Mouse (Mus musculus) forebrain, embryonic 12.5 days (tissue): ENCODE data around the gene Tex101. TPM values are rescaled to one million over a fixed set of nuclear protein-coding genes. Genes with fewer than 3 reads are reported as not detected.

Experiments
- ATAC-seq: fragments of 200-750 bp; cut with Nextera tagmentation; 2 replicates; pipeline ENCODE4 v1.8.0; 2017; ENCODE audit warnings: moderate TSS enrichment; ENCODE audit not compliant: low FRiP score
- H3K27ac ChIP-seq: fragments of 300-500 bp; sonication (generic); 2 replicates; pipeline ENCODE4 v1.5.1; 2016; ENCODE audit warnings: mild to moderate bottlenecking
- H3K27me3 ChIP-seq: fragments of 300-500 bp; sonication (generic); 2 replicates; pipeline ENCODE4 v1.6.1; 2016; ENCODE audit warnings: mild to moderate bottlenecking
- H3K36me3 ChIP-seq: fragments of 300-500 bp; sonication (generic); replicated peaks from 2 replicates; pipeline ENCODE4 v1.6.1; 2016; ENCODE audit warnings: mild to moderate bottlenecking
- H3K4me1 ChIP-seq: fragments of 300-500 bp; sonication (generic); 2 replicates; pipeline ENCODE4 v1.6.1; 2016
- H3K4me2 ChIP-seq: fragments of 300-500 bp; sonication (generic); 2 replicates; pipeline ENCODE4 v1.6.1; 2016; ENCODE audit warnings: mild to moderate bottlenecking, moderate library complexity
- H3K4me3 ChIP-seq: fragments of 300-500 bp; sonication (generic); replicated peaks from 2 replicates; pipeline ENCODE4 v1.5.1; 2016; ENCODE audit warnings: mild to moderate bottlenecking
- H3K9ac ChIP-seq: fragments of 300-500 bp; sonication (generic); 2 replicates; pipeline ENCODE4 v1.6.1; 2016; ENCODE audit warnings: mild to moderate bottlenecking
- H3K9me3 ChIP-seq: fragments of 300-500 bp; sonication (generic); 2 replicates; pipeline ENCODE4 v1.6.1; 2016
- WGBS: fragments of 180-500 bp; shearing (Covaris S2); methylation state at CpG from one replicate; pipeline ENCODE4 v1.1.7; 2016; 5-methylcytosine and 5-hydroxymethylcytosine counted together
- polyA plus RNA-seq: library from polyadenylated mRNA; unstranded; fragments of >200 nt; fragmentation: Nextera tagmentation; extraction: Ambion mirVana; gene quantifications from 2 replicates; pipeline ENCODE4 v1.2.1, GENCODE M21; 2016

Gene Tex101
- polyA plus RNA-seq, 1 experiment from 2014 or later: not detected

DNA sequence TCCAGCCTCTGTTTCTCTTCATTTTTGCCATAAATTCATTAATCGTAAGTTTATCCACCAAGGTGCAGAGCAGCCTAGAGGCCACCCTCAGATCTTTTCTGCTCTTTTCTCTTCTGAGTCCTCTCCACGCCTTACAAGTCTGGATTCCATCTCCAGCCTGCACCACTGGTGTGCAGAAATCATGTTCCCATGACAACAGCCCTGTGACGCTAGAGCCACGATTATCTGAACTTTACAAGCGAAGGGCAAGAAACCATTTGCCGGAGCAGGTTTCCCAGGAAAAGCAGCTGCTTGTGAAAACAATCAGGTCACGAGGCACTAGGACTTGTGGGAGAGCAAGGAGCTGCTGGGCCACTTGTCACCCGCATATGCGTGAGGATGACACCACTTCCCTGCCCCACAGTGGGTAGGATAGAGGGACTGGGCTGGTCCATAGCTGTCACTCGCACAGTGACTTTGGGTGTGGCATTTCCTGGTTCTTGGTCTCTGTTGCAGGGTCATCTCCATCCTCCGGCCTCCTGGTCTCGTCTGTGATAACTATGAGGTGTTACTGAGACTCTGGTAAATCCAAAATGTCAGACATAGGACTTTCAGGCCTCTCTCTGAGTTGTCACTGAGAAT lies 16.6 kb downstream of the Tex101 start:
- H3K4me3 ChIP-seq: no peak overlapping the region
- no peak overlapping the region for H3K27ac ChIP-seq
- H3K4me1 ChIP-seq: no peaks in the 10 kb centered on the region
- H3K9me3 ChIP-seq: no peaks in the 10 kb centered on the region
- no peak overlapping the region for H3K9ac ChIP-seq
- 82% methylated on average over 12 of the region's 12 CpGs for WGBS
- no peak overlapping the region for H3K4me2 ChIP-seq
- H3K36me3 ChIP-seq: no peaks in the 10 kb centered on the region
- no peak for ATAC-seq
- H3K27me3 ChIP-seq: no peaks in the 10 kb centered on the region

DNA sequence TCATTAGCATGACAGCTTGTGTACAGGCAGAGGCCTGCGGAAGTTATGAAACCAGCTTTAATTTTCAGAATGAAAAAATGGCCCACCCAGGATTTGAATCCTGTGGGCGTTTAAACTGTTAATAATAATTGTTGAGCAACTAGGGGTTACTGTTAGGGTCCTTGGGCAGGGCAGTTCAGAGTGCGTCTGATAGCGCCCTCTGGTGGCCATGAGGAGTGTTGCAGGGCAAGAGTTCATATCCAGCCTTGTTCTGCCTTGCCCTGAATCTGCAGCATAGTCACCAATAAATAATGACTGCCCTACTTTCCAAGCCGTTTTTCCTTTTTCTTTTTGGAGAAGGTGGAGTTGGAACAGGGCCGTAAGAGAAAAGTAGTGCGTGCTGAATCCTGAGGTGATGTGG lies 22.8 kb downstream of the Tex101 start:
- no peak overlapping the region for H3K27ac ChIP-seq
- no peaks in the 10 kb centered on the region for H3K4me1 ChIP-seq
- H3K4me2 ChIP-seq: no peak overlapping the region
- 30% methylated on average over 7 of the region's 7 CpGs for WGBS
- no peak overlapping the region for H3K9ac ChIP-seq
- H3K36me3 ChIP-seq: no peaks in the 10 kb centered on the region
- no peaks in the 10 kb centered on the region for H3K9me3 ChIP-seq
- H3K4me3 ChIP-seq: no peak overlapping the region
- no peaks in the 10 kb centered on the region for H3K27me3 ChIP-seq
- ATAC-seq: no peak

DNA sequence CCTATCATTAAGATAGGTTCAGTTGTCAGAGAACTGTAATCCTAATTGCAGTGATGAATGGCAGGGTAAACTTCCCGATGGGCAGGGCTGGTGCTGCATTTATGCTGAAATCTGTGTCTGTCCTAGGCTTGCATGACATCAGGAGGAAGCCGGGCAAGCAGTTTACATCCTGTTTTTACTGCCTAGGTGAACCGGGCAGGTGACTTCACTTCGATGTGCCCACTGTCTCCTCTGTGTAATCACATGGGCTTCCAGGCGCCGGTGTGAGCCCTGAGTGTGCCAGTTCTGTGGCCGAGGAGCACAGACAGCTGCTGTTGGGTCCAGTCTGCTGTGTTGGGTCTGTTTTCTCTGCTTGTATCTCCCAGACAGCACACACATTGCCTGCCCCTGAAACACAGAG lies 30.0 kb downstream of the Tex101 start:
- no peak overlapping the region for H3K4me3 ChIP-seq
- no peaks in the 10 kb centered on the region for H3K36me3 ChIP-seq
- WGBS: 84% methylated on average over 7 of the region's 7 CpGs
- no peak overlapping the region for H3K27ac ChIP-seq
- peaks cover 5% of the 10 kb centered on the region; the same call in 1 of the 2 replicates for H3K27me3 ChIP-seq
- H3K9me3 ChIP-seq: no peaks in the 10 kb centered on the region
- no peak for ATAC-seq
- H3K9ac ChIP-seq: no peak overlapping the region
- H3K4me1 ChIP-seq: no peaks in the 10 kb centered on the region
- no peak overlapping the region for H3K4me2 ChIP-seq

DNA sequence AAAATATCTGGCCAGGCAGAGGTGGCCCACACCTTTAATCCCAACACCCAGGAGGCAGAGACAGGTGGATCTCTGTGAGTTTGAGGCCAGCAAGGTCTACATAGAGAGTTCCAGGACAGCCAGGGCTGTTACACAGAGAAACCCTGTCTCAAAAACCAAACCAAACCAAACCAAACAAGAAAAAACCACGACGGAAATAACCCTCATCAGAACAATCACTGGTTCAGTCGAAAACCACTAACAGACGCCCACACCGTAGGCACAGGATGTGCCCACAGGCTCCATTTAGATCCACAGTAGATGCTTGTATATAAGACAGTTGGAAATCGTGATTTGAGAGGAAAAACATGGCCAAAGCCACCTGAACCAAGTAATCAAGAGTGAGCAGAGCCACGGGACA lies 31.5 kb downstream of the Tex101 start:
- Histone ChIP-seq H3K9ac (no peak overlapping the region), H3K27me3 (peaks cover 18% of the 10 kb centered on the region)
- 76% methylated on average over 7 of the region's 7 CpGs for WGBS

DNA sequence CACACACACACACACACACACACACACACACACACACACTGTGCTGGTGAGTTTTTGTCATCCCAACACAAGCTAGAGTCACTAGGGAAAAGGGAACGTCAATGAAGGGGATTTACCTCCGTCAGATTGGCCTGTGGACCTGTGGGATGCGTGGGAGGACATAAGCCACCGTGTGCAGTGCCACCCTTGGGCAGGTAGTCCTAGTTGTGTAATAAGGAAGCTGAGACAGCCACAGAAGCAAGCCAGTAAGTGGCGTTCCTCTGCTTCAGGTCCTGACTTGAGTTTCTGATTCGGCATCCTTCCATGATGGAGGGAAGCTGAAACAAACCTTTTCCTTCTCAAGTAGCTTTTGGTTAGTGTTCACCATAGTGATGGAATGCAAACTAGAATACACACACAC lies 32.0 kb downstream of the Tex101 start:
- no peak overlapping the region for H3K27ac ChIP-seq
- H3K4me1 ChIP-seq: no peaks in the 10 kb centered on the region
- no peaks in the 10 kb centered on the region for H3K9me3 ChIP-seq
- ATAC-seq: no peak
- peaks cover 23% of the 10 kb centered on the region for H3K27me3 ChIP-seq
- WGBS: 87% methylated on average over 6 of the region's 6 CpGs
- H3K9ac ChIP-seq: no peak overlapping the region
- no peaks in the 10 kb centered on the region for H3K36me3 ChIP-seq
- H3K4me2 ChIP-seq: no peak overlapping the region
- no peak overlapping the region for H3K4me3 ChIP-seq

More for the DNA sequence above, 31.5 kb downstream of the Tex101 start:
- H3K4me3 ChIP-seq: no peak overlapping the region
- no peaks in the 10 kb centered on the region for H3K4me1 ChIP-seq
- no peaks in the 10 kb centered on the region for H3K36me3 ChIP-seq
- H3K4me2 ChIP-seq: no peak overlapping the region
- no peaks in the 10 kb centered on the region for H3K9me3 ChIP-seq
- H3K27ac ChIP-seq: no peak overlapping the region
- ATAC-seq: no peak

DNA sequence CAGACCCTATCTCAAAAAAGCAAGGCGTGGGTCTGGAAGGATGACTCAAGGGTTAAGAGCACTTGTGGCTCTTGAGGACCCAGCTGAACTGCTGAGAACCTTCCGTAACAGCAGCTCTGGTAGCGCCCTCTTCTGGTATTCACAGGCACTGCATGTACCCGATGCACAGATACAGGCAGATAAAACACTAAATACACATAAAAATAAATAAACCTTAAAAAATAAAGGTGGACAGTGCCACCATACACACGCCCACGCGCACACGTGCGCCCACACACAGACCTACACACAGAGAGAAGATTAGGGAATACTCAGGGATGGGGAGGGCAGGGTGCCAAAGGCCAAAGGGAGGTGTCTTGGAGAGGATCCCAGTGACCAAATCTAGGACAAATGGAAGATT lies 34.0 kb downstream of the Tex101 start:
- H3K4me3 ChIP-seq: no peak overlapping the region
- H3K4me1 ChIP-seq: peaks cover 11% of the 10 kb centered on the region
- no peak overlapping the region for H3K4me2 ChIP-seq
- peak; percentile 14; the same call in 1 of the 2 replicates for ATAC-seq
- peaks cover 43% of the 10 kb centered on the region for H3K27me3 ChIP-seq
- H3K27ac ChIP-seq: no peak overlapping the region
- no peaks in the 10 kb centered on the region for H3K9me3 ChIP-seq
- no peak overlapping the region for H3K9ac ChIP-seq
- WGBS: 10% methylated on average over 9 of the region's 9 CpGs
- H3K36me3 ChIP-seq: no peaks in the 10 kb centered on the region

DNA sequence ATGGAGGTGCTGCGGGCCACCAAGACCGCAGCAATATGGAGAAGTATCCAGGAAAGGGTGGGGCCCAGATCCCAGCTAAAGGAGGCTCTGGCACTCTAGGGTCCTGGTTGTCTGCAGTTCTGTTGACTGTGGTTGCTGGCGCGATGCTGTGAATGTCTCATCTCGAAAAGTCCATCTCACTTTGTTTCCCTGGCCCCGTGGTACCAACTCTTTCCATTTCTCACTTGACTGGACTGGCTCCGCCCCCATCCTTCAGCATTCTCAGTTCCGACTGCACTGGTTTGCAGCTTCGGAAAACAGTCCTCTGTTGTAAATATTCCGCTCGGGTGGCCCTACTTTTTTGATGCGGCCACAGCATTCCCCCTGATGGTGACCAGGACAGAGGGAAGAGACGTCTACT lies 36.0 kb downstream of the Tex101 start:
- Histone ChIP-seq H3K9ac (no peak overlapping the region), H3K27ac (no peak overlapping the region), H3K4me1 (peaks cover 23% of the 10 kb centered on the region), H3K4me2 (no peak overlapping the region), H3K36me3 (no peaks in the 10 kb centered on the region), H3K4me3 (no peak overlapping the region), H3K9me3 (no peaks in the 10 kb centered on the region), H3K27me3 (peaks cover 61% of the 10 kb centered on the region)
- 65% methylated on average over 13 of the region's 13 CpGs for WGBS
- no peak for ATAC-seq

DNA sequence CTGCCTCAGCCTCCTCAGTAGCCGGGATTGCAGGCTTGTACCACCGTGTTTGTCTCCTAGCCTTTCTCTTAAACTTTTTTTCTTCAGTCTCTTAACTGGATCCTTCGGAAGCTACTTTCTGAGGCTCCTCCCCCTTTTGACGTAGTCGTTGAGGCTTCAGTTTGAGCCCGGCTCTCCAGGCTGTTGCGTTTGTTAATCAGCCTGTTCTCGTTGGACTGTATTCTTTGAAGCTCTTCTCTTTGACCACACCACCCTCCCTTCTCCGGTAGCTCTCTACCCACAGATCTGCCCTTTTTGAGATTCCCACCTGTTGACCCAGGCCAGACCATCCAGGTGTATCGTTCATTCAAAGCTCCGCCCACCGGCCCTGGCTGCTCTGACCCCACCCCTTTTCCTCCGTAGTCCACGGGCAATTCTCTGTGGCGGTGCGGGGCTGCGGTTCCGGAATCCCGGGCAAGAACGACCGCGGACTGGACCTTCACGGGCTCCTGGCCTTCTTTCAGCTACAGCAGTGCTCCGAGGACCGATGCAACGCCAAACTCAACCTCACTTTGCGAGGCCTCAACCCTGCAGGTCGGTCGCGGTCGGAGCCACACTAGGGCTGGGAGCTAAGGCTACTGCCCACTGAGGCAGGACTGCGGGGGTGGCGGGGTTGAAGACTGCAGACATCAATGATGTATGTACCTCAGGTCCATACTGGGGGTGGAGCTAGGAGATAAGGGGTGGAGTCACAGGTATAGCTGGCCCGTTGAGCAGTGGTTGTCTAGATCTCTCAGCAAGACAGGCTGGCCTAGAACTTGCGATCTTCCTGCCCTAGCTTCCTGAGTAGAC lies 38.2 kb downstream of the Tex101 start:
- ATAC-seq: peak; percentile 50; the same call in 1 of the 2 replicates
- peak overlapping the region; percentile 38 for H3K4me3 ChIP-seq
- H3K27ac ChIP-seq: no peak overlapping the region
- H3K36me3 ChIP-seq: no peaks in the 10 kb centered on the region
- H3K4me1 ChIP-seq: peaks cover 23% of the 10 kb centered on the region
- WGBS: 3% methylated on average over 35 of the region's 35 CpGs
- H3K9ac ChIP-seq: 0 out of 2 replicates have a peak overlapping the region, but pooled peaks have one; percentile 2
- H3K27me3 ChIP-seq: peaks cover 63% of the 10 kb centered on the region
- peak overlapping the region; percentile 81 for H3K4me2 ChIP-seq
- H3K9me3 ChIP-seq: no peaks in the 10 kb centered on the region

DNA sequence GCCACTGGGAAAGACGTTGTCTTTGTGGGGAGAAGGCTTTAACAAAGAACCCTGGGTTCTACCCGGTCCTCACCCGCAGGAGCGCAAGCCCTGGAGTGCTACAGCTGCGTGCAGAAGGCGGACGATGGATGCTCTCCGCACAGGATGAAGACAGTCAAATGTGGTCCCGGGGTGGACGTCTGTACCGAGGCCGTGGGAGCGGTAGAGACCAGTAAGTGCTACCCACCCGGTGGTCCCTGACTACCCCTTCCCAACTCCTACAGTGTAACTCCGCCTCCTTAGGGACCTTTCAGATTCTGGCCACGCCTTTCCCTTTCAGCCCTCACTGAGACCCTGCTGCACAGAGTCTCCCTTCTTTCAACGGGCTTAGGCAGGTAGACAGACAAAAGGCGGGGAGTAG lies 39.4 kb downstream of the Tex101 start:
- Histone ChIP-seq H3K4me1 (peaks cover 23% of the 10 kb centered on the region), H3K4me2 (peak overlapping the region; percentile 81), H3K4me3 (peak overlapping the region; percentile 38), H3K9ac (no peak overlapping the region), H3K27me3 (peaks cover 64% of the 10 kb centered on the region), H3K36me3 (no peaks in the 10 kb centered on the region), H3K27ac (no peak overlapping the region), H3K9me3 (no peaks in the 10 kb centered on the region)
- ATAC-seq: peak; percentile 27; the same call in 1 of the 2 replicates
- 2% methylated on average over 18 of the region's 18 CpGs for WGBS

DNA sequence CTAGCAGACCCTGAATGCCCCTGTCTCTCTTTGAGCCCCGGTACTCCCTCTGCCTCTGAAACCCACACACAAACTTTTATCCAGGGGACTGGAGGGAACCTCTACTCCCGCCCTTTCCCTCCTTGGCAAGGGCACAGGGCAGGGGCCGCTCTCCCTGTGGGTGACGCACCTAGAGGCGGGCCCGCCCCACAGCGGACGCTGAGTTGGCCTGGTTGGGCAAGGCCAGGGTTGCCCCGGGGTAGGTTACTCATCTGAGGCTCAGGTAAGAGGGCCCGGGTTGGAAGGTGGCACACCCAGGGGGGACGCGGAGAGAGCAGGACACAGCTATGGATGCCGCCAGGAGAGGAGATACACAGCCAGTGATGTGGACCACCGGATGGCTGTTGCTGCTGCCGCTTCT lies 40.2 kb downstream of the Tex101 start, which contains the start of gene Lypd3:
Lypd3 (plus strand) TSS at position 287 of the 400 bp plus-strand sequence.
- H3K4me3 ChIP-seq: peak within 1 kb of the TSS; percentile 38
- WGBS: 18% methylated on average over 15 of the region's 15 CpGs
- no peak within 1 kb of the TSS for H3K9ac ChIP-seq
- no peak within 1 kb of the TSS for H3K27ac ChIP-seq
- H3K9me3 ChIP-seq: no peaks in the 10 kb centered on the region
- peaks cover 59% of the 10 kb centered on the region for H3K27me3 ChIP-seq
- H3K4me2 ChIP-seq: peak within 1 kb of the TSS; percentile 81
- peaks cover 23% of the 10 kb centered on the region for H3K4me1 ChIP-seq
- ATAC-seq: no peak
- H3K36me3 ChIP-seq: no peaks in the 10 kb centered on the region

DNA sequence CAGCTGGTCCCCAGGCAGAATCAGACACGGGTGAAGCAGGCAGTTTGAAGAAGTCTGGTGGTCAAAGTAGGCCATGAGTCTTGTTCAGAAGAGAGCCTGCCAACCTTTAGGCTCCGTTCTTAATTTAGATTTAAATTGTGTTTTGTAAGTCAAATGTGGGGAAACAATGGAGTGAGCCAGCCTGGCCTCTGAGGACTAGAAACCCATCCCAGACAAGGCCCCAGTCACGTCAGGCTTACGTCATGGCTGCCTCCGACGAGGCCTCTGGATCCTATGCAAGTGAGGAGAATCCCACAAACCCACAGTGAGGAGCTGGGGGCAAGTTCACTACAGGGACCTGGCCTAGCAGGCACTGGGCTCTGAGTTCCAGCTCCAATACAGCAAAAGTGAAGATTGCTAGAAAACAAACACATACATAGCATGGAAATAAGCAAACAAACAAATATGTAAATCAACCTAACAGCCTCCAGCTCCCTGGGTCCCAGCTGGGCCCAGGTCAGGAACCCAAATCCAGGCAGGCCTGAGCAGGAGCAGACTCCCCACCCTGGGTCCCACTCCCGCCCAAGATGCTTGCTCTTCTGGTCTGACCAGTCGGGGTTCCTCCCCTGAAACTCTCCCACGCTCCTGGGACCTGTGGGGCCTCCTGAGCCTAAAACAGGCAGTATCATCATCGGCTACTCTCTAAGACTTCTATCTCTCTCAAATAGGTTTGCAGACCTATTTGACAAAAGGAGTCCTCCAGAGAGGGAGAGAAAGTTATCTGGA lies 46.2 kb downstream of the Tex101 start:
- Histone ChIP-seq H3K4me2 (no peak overlapping the region), H3K27ac (no peak overlapping the region), H3K4me3 (no peak overlapping the region), H3K4me1 (peaks cover 11% of the 10 kb centered on the region; the same call in 1 of the 2 replicates), H3K9ac (no peak overlapping the region), H3K36me3 (no peaks in the 10 kb centered on the region), H3K27me3 (peaks cover 18% of the 10 kb centered on the region; the same call in 1 of the 2 replicates), H3K9me3 (no peaks in the 10 kb centered on the region)
- ATAC-seq: no peak
- 68% methylated on average over 10 of the region's 10 CpGs for WGBS

DNA sequence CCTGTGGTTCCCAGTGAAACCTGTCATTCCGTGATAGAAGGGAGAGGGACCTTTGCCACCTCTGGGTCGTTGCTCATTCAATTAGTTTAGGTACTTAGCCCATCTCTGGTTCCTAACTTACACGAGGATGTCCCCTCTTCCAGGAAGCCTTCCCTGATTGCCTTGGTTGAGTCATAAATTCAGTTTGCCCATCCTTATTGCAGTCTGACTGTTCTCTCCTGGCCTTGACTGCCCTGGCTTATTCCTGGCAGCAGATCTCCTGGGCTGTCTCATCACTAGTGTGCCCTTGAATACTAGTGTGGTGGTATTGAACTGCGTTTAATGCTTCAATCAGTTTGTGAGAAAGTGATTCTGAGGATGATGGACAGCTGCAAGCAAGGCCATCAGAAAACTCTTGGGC lies 46.8 kb downstream of the Tex101 start:
- Histone ChIP-seq H3K4me2 (no peak overlapping the region), H3K27ac (no peak overlapping the region), H3K4me1 (peaks cover 11% of the 10 kb centered on the region; the same call in 1 of the 2 replicates), H3K36me3 (no peaks in the 10 kb centered on the region), H3K9ac (no peak overlapping the region), H3K4me3 (no peak overlapping the region), H3K9me3 (no peaks in the 10 kb centered on the region), H3K27me3 (peaks cover 18% of the 10 kb centered on the region; the same call in 1 of the 2 replicates)
- ATAC-seq: no peak
- WGBS: 68% methylated on average over 4 of the region's 4 CpGs
